Mouse (Mus musculus) spleen, postnatal 14 days (tissue): ENCODE data around the gene Zfr.
"Not testable (repeated sequence)": the region's sequence is repeated elsewhere in the genome, so short reads cannot be mapped to it uniquely, and the experiment has no call there.

ENCODE experiments used
- DNase-seq, 2 experiments: peaks; one replicate each; pipeline ENCODE4 v3.0.0; 2021 to 2022; ENCODE audit warnings: low spot score in 2 of 2

The Zfr gene

DNA sequence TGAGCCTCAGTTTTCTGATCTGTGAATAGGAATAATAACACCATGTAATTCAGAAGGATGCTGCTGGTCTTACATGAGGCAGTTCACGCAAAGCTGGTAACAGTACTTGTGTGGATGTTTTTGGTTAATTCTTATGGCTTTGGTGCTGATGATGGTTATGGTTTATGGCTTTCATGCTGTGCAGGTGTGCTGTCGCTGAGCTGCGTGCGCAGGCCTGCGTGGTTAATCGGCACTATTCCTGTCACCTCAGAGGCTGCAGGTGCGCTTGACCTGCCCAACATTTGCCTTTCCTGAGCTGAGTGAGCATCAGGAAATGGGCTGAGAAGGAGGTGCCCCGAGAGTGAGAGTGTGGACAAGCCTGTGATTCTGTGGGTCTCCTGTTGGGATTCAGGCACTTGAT, 98.5 kb downstream of the Zfr start:
- no peak for DNase-seq

DNA sequence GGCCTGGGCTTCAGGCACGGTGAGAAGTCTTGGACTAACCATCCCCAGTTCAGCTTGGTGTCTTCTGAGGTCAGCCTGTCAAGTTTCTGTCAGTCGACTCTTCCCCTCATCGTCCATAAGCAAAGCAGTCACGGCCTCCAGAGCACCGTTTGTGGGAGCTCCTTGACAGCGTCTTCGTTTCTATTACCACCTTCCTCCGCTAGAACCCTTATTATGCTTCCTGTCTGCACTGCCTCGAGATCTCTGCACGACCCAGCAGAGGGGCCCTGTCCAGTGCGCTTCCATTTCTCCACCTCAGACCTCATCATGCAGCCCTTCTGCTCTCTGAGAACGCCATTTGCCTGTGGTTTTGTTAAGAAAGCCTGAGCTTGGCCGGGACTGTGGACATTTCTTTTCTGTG, 99.2 kb downstream of the Zfr start:
- DNase-seq = no peak

- not testable (repeated sequence) for DNase-seq
Observed at GRCm38 (mm10) chr15:12217332-12217731, 99.7 kb downstream of the Zfr start.

DNA sequence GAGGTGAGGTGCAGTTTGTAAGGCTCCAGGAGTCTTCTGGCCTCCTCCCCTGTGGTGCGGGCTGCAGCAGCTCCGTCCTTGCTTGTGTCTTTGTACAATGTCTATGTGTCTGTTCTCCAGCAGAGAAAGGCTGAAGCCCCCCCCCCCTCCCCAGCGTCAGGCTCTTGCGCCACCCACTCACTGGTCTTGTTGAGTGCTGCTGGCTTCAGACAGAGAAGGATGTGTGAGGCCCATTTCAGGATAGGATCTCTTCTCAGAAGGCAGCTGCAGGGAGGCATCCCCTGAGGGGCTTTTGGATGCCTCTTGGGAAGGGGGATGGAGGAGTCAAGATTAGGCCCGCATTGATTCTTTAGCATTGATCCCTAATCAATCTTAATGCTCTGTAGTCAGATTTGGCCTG, 100.2 kb downstream of the Zfr start:
- no peak for DNase-seq

GRCm38 (mm10) chr15:12218583-12219382, 101.2 kb downstream of the Zfr start:
- no peak for DNase-seq

- no peak for DNase-seq
Observed at GRCm38 (mm10) chr15:12221131-12221530, 103.5 kb downstream of the Zfr start.

DNA sequence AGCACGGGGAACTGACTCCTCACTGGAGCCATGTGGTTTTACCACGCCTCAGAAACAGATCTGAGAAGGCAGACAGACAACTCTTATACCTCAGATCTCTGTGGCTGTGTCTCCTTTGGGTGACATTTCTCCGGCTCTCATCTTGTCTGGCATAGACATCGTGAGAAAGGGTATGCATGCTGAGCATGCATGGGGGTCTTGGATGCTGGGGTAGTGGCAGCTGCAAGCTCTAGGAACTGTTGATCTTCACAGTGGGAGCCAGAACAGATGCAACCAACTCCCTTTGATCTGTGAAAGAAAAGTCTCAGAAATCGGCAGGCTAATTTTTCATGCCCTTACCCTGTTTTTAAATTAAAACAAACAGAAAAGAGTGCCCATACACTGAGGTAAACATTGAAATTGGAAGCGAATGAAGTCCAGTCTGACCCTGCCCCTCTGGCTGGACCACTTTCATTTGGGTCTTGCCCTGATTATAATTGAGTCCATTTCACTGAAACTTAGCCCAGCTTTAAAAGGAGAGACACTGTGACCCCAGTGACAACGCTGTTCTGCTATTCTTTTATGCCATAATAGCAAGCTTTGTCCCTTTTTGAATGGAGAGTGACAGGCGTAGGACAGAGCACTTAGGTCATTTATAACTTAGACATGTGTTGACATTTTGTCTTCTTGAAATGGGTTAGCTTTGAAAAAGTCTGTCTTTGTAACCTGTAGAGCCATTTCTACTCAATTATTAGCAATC, 105.1 kb downstream of the Zfr start:
- DNase-seq = no peak

DNA sequence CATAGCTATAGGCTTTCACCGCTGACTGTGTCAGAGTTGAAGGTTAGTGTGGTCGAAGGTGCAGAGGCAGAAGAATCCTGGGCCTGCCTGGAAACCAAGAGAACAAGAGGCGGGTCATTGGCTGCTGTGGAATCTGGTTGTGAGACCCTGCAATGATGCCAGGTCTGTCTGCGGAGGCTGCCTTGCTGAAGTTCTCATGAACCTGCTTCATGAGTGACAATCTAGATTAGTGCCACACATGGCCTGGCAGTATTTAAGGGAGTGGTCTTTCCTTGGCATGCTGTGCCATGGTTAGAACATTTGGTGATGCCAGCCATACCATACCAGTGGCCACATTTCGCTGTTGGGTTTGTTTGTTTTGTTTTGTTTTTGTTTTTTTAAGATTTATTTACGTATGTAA, 105.8 kb downstream of the Zfr start:
- no peak for DNase-seq

- DNase-seq = no peak
Observed at GRCm38 (mm10) chr15:12224239-12224638, 106.6 kb downstream of the Zfr start.

DNA sequence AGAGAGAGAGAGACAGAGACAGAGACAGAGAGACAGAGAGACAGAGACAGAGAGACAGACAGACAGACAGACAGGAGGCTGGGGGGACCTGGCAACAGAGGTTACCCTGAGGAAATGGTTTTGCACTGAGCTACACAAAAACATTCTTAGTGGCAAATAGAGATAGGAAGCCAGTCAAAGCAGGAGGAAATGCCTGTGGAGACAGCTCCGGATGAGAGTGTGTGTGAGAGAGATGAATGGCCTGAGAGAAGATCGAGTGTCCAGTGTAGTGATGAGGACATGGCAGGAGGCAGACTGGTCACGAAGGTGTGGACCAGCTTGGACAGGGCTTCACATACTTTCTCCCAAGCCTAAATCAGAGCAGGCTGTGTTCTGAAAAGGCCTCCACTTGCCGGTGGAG, 107.4 kb downstream of the Zfr start:
- DNase-seq = no peak

- no peak for DNase-seq
Observed at GRCm38 (mm10) chr15:12226908-12227307, 109.3 kb downstream of the Zfr start.

- no peak for DNase-seq
Observed at GRCm38 (mm10) chr15:12227355-12227754, 109.7 kb downstream of the Zfr start.

- no peak for DNase-seq
Observed at GRCm38 (mm10) chr15:12229603-12230242, 112.1 kb downstream of the Zfr start.

- DNase-seq = no peak
Observed at GRCm38 (mm10) chr15:12230243-12230935, 112.8 kb downstream of the Zfr start.

DNA sequence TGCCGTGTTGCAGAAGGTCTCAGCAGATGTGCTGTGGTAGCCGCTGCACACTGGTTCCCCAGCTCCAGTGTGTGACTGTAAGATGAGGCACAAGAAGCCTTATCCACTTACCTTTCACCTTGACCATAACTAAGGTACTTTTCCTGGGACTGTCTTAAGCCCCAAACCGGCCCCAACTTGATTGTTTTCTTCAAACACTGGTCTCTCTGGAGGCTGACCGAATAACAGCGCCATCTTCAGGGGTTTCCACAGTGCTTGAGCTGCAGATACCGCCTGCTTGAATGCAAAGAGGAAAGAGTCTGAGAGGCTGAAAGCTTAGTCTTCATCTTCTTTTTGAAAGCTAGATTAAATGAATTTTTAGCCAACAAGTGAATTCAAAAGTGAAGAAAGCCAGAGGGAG, 113.8 kb downstream of the Zfr start:
- no peak for DNase-seq

DNA sequence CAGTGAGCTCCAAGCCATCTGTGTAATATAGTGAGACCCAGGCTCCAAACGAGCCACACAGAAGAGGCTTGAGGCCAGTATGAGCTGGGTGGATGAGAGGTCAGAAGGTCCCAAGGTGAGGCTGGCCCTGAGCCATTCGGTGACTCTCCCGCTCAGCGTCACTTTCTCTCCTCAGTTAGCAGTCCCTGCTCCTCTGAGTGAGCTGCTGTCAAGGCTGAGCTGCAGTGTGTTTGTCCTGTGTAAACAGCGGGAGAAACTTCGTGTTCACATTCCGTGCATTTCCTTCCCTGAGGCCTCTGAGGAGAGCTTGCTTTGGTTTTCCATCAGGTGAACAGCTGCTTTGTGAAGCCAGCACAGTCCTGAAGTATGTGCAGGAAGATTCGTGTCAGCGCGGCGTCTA, 114.8 kb downstream of the Zfr start:
- no peak for DNase-seq

GRCm38 (mm10) chr15:12233021-12233420, 115.4 kb downstream of the Zfr start:
- DNase-seq = no peak
